In the genomic region with DNA sequence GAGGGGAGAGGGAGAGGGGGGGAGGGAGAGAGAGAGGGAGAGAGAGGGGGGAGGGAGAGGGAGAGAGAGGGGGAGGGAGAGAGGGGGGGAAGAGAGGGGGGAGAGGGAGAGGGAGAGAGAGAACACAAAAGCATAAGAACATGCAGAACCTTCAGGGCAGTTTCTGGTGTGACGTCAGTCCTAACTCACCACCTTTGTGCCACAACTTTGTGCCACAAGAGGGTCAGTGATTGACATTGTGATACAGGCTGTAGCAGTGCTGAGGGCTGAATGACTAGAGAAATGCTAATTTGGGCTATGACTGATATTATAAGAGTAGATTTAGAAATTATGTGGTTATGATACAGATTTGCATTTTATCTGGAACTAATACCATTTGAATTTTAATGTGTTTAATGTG, we compare ENCODE assay signal across 21 mouse cellular contexts.
"Had no signal": no experiment of that assay in that cellular context is flagged by ENCODE, and none has a peak within 500 bp of the region (broad histone marks: within the 10 kb centered on the region; RNA-seq: fewer than 3 reads in every experiment).

No protein-coding gene starts in this region.

- H3K4me2 ChIP-seq: limb, embryonic 13.5 days; liver, embryonic 12.5 days; liver, embryonic 15.5 days; lung, embryonic 15.5 days; midbrain, embryonic 13.5 days; neural tube, embryonic 12.5 days; neural tube, embryonic 15.5 days; stomach, embryonic 15.5 days had no signal

- H3K9ac ChIP-seq: limb, embryonic 13.5 days; liver, embryonic 12.5 days; liver, embryonic 15.5 days; lung, embryonic 15.5 days; midbrain, embryonic 13.5 days; neural tube, embryonic 12.5 days; neural tube, embryonic 15.5 days; stomach, embryonic 15.5 days had no signal

- H3K27ac ChIP-seq: kidney, postnatal 0 days; layer of hippocampus, adult 2 months; limb, embryonic 10.5 days; limb, embryonic 13.5 days; liver, embryonic 12.5 days; liver, embryonic 15.5 days; lung, embryonic 15.5 days; midbrain, embryonic 13.5 days; neural tube, embryonic 12.5 days; neural tube, embryonic 15.5 days; stomach, embryonic 15.5 days had no signal

- H3K36me3 ChIP-seq: liver, embryonic 15.5 days; stomach, embryonic 15.5 days had no signal

- DNase-seq: kidney, adult 18-20 months; kidney, adult 9 months; kidney, postnatal 25 days; layer of hippocampus, adult 9-11 months; liver; lung, adult 18-20 months; lung, postnatal 10 days; lung, postnatal 36 days; thymus, postnatal 25 days had no signal

- ATAC-seq: liver, embryonic 12.5 days; midbrain, embryonic 13.5 days; midbrain, embryonic 16.5 days had no signal

- H3K4me3 ChIP-seq: layer of hippocampus, adult 2 months; limb, embryonic 10.5 days; limb, embryonic 13.5 days; liver, embryonic 12.5 days; liver, embryonic 15.5 days; lung, embryonic 15.5 days; midbrain, embryonic 13.5 days; neural tube, embryonic 12.5 days; neural tube, embryonic 15.5 days; stomach, embryonic 15.5 days had no signal

- H3K27me3 ChIP-seq: limb, embryonic 13.5 days; liver, embryonic 12.5 days; liver, embryonic 15.5 days; lung, embryonic 15.5 days; midbrain, embryonic 13.5 days; neural tube, embryonic 12.5 days; neural tube, embryonic 15.5 days; stomach, embryonic 15.5 days had no signal

- H3K9me3 ChIP-seq: limb, embryonic 10.5 days; limb, embryonic 13.5 days; liver, embryonic 12.5 days; liver, embryonic 15.5 days; lung, embryonic 15.5 days; midbrain, embryonic 13.5 days; neural tube, embryonic 12.5 days; neural tube, embryonic 15.5 days; stomach, embryonic 15.5 days had no signal
